Mouse (Mus musculus) heart, postnatal 4 days (tissue): Measurements from ENCODE around the gene Scp2. TPM values are rescaled to one million over a fixed set of nuclear protein-coding genes. Genes with fewer than 3 reads are reported as not detected.
A peak's percentile ranks its signal among the peaks of the same experiment; 100 is the strongest.

ENCODE experiments used
- DNase-seq: peaks from one replicate; pipeline ENCODE4 v3.0.0; 2021
- microRNA-seq, 2 experiments: library from miRNA; unstranded; fragments of <30 nt; microRNA quantifications; one replicate each; pipeline ENCODE4 v1.2.0; 2021 to 2022
- total RNA-seq, 2 experiments: library from RNA; stranded (reverse); gene quantifications; 2 replicates each; pipeline ENCODE4 v1.2.3; 2021

Gene Scp2
- total RNA-seq, 2 experiments from 2014 or later, result 119 to 132 TPM

- DNase-seq, result no peak
Measured at GRCm38 (mm10) chr4:108018241-108018923, 126.4 kb downstream of the Scp2 start.

DNA sequence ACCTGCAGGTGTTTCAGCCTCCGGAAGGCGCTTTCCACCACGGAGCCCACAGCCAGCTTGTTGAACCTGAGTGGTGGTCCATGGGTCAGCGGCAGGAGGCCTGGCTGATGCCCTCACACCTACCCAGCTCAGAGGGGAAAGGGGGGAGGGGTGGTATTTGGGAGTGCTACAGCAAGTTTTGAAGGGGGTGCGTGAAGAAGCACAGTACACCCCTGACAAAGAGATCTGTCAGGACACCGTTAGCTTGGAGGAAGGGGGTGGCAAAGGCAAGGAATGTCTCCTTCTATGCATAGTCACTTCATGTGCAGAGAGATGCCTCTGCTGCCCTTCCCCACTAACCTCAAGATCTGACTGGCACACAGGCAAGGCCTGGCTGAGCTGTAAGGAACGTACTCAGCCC lies 127.0 kb downstream of the Scp2 start:
- DNase-seq, result no peak

DNA sequence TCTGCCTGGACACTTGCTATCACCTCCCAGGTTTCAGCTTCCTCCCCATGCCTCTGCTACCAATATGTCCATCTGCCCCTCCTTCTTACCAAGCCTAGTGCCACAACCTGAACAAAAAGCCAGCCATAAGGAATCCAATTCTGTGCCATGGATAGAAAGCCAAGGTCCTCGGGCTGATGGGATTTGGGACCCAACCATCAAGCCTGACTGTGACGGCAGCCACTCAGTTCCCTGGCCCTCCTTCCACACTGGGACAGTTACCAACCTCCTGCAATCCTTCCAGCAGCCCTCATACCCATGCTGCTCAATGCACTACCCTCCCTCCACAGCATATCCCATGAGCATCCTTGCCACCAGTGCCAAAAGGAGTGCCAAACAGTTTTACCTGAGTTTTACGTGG lies 128.5 kb downstream of the Scp2 start:
- peak; percentile 49 for DNase-seq

DNA sequence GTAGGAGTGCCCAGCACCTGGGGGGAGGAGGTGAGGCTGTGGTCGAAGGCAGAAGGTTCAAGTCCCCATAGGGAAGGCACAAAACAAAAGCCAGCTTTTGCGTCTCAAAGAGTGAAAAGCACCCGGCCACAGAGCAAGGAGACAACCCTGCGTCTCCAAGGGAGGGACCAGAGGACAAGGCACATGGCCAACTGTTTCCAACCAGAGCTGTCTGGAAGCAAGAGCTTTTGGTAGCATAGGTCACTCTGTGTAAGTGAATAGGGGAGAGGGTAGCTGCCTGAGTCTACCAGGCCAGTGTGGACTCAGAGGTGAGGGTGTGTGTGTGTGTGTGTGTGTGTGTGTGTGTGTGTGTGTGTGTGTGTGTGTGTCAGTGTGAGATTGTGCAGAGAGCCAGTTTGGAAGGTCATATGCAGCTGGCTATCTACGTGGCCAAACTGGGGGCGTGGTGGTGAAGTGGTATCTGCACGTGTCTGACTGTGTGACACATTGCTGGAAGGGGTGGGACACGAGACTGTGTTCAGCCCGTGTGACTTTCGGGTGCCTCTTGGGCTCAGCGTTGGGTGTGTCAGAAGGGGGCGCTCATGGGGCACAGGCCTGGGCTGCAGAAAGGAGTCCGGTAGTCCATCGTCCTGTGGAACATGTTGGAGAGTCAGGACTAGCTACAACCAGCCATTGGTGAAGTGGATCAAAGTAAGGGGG lies 129.6 kb downstream of the Scp2 start:
- peak; percentile 82 for DNase-seq

GRCm38 (mm10) chr4:108014466-108014865 lies 130.3 kb downstream of the Scp2 start:
- DNase-seq, result no peak

DNA sequence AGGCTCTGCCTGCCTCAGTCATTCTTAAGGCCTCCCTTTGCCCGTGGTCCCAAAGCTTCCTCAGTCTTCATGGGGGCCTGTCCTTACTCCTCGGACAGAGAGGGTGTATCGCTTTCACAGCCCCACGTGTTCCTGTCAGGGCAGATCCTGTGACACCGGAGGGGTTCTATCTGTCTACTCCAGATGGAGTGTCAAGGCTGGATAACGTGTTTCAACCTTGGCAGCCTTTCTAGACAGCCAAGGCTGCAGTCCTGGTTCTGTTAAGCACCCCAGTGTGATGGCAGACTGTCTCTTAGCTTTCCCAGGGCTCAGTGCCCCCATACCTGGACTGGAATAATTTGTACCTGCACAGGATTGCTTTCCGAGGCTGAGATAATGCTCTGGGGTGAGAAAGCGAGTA lies 136.3 kb downstream of the Scp2 start:
- no peak for DNase-seq

- DNase-seq, result no peak
Measured at GRCm38 (mm10) chr4:108007532-108008103, 137.2 kb downstream of the Scp2 start.

- no peak for DNase-seq
Measured at GRCm38 (mm10) chr4:108005328-108005727, 139.5 kb downstream of the Scp2 start.

GRCm38 (mm10) chr4:107999380-107999779 lies 145.4 kb downstream of the Scp2 start:
- no peak for DNase-seq

- peak; percentile 58 for DNase-seq
Measured at GRCm38 (mm10) chr4:107998641-107999332, 146.0 kb downstream of the Scp2 start.

DNA sequence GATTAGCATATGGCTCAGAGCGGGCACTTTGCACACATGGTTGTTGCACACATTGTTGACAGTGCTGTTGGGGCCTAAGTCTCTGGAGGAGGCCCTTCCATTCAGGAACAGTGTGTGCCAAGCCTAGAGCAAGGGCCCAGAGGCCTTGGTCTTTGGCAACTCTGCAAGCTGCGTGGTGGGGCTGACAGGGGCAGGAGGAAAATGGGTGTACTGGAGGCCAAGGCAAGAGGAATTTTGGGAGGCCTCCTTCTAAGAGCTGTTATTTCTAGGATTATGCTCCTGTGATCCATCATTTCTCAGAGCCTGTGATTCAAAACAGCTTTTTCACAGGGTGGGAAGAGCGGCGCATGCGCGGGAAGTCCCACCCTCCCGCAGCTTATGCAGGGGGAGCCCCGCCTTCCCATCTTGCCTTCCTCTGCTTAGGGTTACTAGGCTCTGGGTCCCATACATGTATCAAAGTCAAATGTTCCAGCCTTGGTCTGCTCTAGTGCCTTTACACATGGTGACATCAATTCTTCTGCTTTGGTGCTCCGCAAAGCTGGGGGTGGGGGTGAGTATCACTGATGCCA lies 148.3 kb downstream of the Scp2 start:
- DNase-seq, result no peak

DNA sequence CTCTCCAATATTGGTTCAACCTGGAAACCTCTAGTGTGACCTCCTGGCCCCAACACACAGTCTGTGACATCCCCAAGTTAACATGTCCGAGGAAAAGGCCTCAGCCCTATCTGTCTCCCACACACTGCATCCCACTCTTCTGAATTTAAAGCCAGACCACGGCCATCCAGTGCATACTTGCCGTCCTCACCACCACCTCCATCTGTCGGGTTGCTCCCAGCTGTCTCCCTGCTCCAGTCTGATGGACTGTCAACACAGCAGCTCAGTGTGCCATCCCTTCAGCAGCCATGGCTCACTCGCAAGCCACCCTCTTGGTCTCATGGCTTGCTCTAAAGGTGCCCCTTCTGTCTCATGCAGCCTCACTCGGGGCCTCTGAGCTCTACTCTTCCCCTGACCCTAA lies 149.1 kb downstream of the Scp2 start:
- DNase-seq, result no peak

DNA sequence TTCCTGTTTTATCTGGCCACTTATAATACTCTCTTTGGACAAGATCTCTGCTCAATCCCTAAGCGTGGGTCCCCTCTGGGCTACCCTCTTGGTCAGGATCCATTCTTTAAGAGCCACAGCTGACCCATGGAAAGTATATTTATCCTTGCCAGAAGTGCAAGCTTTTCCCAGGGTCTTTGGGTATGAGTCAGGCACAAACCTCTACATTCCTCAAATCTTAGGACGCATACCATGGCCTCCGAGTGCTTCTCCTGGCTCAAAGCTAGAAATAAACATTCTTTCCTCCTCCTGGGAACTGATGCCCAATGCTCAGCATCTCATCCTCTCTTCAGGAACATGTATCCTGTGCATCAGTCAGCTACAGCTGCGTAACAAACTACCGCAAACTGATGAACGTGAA lies 149.8 kb downstream of the Scp2 start:
- DNase-seq, result no peak

Small RNAs within 50 kb of the gene (microRNA-seq; reads per million reads assigned to microRNA genes)
- gene Mir6397, result 0 reads per million in 2 experiments

Other genes with a start within 250 kb of the Scp2 start
- 100 to 1,000 TPM; 140 to 144 TPM for gene Cpt2, start 221.4 kb downstream of the Scp2 start, total RNA-seq
- not detected for gene Slc1a7, start 176.7 kb downstream of the Scp2 start, total RNA-seq
- gene Podn, start 48.6 kb downstream of the Scp2 start, total RNA-seq, result 10 to 100 TPM in 1 of 2 experiments, 1 to 10 TPM in 1; 10.0 to 10.8 TPM
- gene Echdc2, start 20.4 kb upstream of the Scp2 start, total RNA-seq, result 10 to 100 TPM; 22.1 to 27.9 TPM
- gene Zyg11a, start 73.0 kb upstream of the Scp2 start, total RNA-seq, result not detected
- gene Zyg11b, start 156.1 kb upstream of the Scp2 start, total RNA-seq, result 10 to 100 TPM; 30.9 to 31.4 TPM
- 10 to 100 TPM; 41.1 to 46.8 TPM for gene Coa7, start 183.1 kb upstream of the Scp2 start, total RNA-seq
- under 1 TPM; 0.50 TPM for gene Shisal2a, start 238.4 kb upstream of the Scp2 start, total RNA-seq